Mouse (Mus musculus) neural tube, embryonic 12.5 days (tissue): ENCODE measurements around the gene Glrx. TPM values are rescaled to one million over a fixed set of nuclear protein-coding genes. Genes with fewer than 3 reads are reported as not detected.
A peak's percentile ranks its signal among the peaks of the same experiment; 100 is the strongest.

Experiments used
- ATAC-seq: fragments of 200-750 bp; cut with Nextera tagmentation; 2 replicates; pipeline ENCODE4 v1.8.0; 2017; ENCODE audit warnings: low read depth, mild to moderate bottlenecking, moderate TSS enrichment, moderate library complexity; ENCODE audit not compliant: low FRiP score
- H3K27ac ChIP-seq: fragments of 300-500 bp; sonication (generic); 2 replicates; pipeline ENCODE4 v1.5.1; 2016
- H3K27me3 ChIP-seq: fragments of 300-500 bp; sonication (generic); replicated peaks from 2 replicates; pipeline ENCODE4 v1.6.1; 2016; ENCODE audit warnings: mild to moderate bottlenecking
- H3K36me3 ChIP-seq: fragments of 300-500 bp; sonication (generic); 2 replicates; pipeline ENCODE4 v1.6.1; 2016; ENCODE audit warnings: mild to moderate bottlenecking
- H3K4me1 ChIP-seq: fragments of 300-500 bp; sonication (generic); 2 replicates; pipeline ENCODE4 v1.6.1; 2016
- H3K4me2 ChIP-seq: fragments of 300-500 bp; sonication (generic); replicated peaks from 2 replicates; pipeline ENCODE4 v1.6.1; 2016; ENCODE audit warnings: mild to moderate bottlenecking
- H3K4me3 ChIP-seq: fragments of 300-500 bp; sonication (generic); 2 replicates; pipeline ENCODE4 v1.5.1; 2016
- H3K9ac ChIP-seq: fragments of 300-500 bp; sonication (generic); 2 replicates; pipeline ENCODE4 v1.6.1; 2016; ENCODE audit warnings: mild to moderate bottlenecking
- H3K9me3 ChIP-seq: fragments of 300-500 bp; sonication (generic); 2 replicates; pipeline ENCODE4 v1.6.1; 2016; ENCODE audit warnings: mild to moderate bottlenecking
- WGBS: fragments of 180-500 bp; shearing (Covaris S2); methylation state at CpG from one replicate; pipeline ENCODE4 v1.1.7; 2016; 5-methylcytosine and 5-hydroxymethylcytosine counted together
- polyA plus RNA-seq: library from polyadenylated mRNA; unstranded; fragments of >200 nt; fragmentation: Nextera tagmentation; extraction: Ambion mirVana; gene quantifications from 2 replicates; pipeline ENCODE4 v1.2.1, GENCODE M21; 2016

Gene Glrx
- polyA plus RNA-seq, 1 experiment from 2014 or later, result 38.6 TPM

DNA sequence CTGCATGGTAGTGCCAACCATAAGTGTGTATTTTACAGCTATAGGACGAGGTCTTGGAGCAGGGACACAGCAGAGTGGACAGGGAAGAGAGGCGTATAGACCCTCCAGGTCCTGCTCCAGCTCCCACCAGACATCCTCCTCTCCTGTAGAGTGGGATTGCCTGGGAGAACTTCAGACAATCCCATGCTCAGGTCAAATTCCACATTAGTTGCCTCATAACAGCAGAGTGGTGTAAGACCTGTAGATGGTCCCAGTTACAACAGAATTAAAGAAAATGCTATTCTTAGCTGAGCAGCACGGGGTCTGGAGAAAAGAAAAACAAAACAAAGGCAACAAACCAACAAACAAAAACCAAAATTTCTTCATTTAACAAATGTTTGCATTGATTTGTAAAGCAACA, 2.3 kb downstream of the Glrx start:
- WGBS, result 84% methylated on average over 3 of the region's 3 CpGs
- H3K36me3 ChIP-seq, result no peaks in the 10 kb centered on the region
- ATAC-seq, result no peak
- H3K4me1 ChIP-seq, result peaks cover 14% of the 10 kb centered on the region
- H3K27me3 ChIP-seq, result no peaks in the 10 kb centered on the region
- no peaks in the 10 kb centered on the region for H3K9me3 ChIP-seq
- H3K4me2 ChIP-seq, result peak overlapping the region; percentile 67; the same call in 1 of the 2 replicates
- no peak overlapping the region for H3K4me3 ChIP-seq
- H3K27ac ChIP-seq, result no peak overlapping the region
- no peak overlapping the region for H3K9ac ChIP-seq

- Histone ChIP-seq H3K4me2 (no peak overlapping the region), H3K4me1 (peaks cover 14% of the 10 kb centered on the region)
- WGBS, result 93% methylated on average over 5 of the region's 5 CpGs
Observed at GRCm38 (mm10) chr13:75843331-75843730, 3.7 kb downstream of the Glrx start.

DNA sequence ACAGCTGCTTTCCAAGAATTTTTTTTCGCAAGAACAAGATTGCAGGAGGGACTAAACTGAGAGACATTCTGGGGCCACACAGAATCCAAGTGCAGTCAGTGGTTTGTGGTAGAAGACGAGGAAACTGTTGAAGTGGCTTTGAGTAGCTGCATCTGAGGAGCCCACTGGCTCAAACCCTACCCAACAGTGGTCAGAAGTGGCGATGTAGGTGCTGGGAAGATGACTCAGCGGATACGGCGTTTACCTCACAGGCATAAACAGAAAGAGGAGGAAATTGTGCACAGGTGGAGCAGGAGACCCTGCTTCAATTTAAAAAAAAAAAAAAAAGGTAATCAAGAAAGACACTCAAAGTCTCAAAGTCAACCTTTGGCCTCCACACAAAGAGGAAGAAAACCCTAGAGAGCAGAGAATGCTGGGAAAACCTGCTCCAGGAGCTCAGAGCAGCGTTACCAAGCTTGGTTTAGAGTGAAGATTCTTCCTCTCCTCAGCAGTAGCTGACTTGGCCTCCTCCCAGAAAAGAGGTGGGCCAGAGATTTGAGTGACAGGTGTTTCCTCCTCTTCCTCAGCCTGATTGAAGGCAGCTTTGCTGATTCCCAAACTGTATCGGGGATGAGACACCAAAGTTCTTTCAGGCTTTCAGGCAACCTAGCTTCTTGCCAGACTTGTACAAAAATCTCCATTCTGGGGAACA, 4.5 kb downstream of the Glrx start:
- H3K9me3 ChIP-seq, result no peaks in the 10 kb centered on the region
- ATAC-seq, result no peak
- H3K36me3 ChIP-seq, result no peaks in the 10 kb centered on the region
- H3K27ac ChIP-seq, result no peak overlapping the region
- H3K9ac ChIP-seq, result no peak overlapping the region
- no peak overlapping the region for H3K4me3 ChIP-seq
- H3K4me2 ChIP-seq, result no peak overlapping the region
- 85% methylated on average over 8 of the region's 8 CpGs for WGBS
- H3K4me1 ChIP-seq, result peaks cover 14% of the 10 kb centered on the region
- H3K27me3 ChIP-seq, result no peaks in the 10 kb centered on the region

More at GRCm38 (mm10) chr13:75843331-75843730, 3.7 kb downstream of the Glrx start:
- H3K27ac ChIP-seq, result no peak overlapping the region
- H3K36me3 ChIP-seq, result no peaks in the 10 kb centered on the region
- ATAC-seq, result no peak
- no peaks in the 10 kb centered on the region for H3K27me3 ChIP-seq
- no peaks in the 10 kb centered on the region for H3K9me3 ChIP-seq
- H3K9ac ChIP-seq, result no peak overlapping the region
- H3K4me3 ChIP-seq, result no peak overlapping the region

GRCm38 (mm10) chr13:75844833-75845518, 5.3 kb downstream of the Glrx start:
- WGBS, result 93% methylated on average over 2 of the region's 2 CpGs
- Histone ChIP-seq H3K4me1 (peaks cover 14% of the 10 kb centered on the region), H3K36me3 (no peaks in the 10 kb centered on the region), H3K4me2 (no peak overlapping the region), H3K9ac (no peak overlapping the region), H3K27me3 (no peaks in the 10 kb centered on the region), H3K27ac (no peak overlapping the region), H3K4me3 (no peak overlapping the region), H3K9me3 (no peaks in the 10 kb centered on the region)
- no peak for ATAC-seq

- WGBS, result 66% methylated on average over 4 of the region's 4 CpGs
- Histone ChIP-seq H3K9me3 (no peaks in the 10 kb centered on the region), H3K4me3 (no peak overlapping the region), H3K4me2 (no peak overlapping the region), H3K9ac (no peak overlapping the region), H3K27ac (no peak overlapping the region), H3K27me3 (no peaks in the 10 kb centered on the region), H3K36me3 (no peaks in the 10 kb centered on the region), H3K4me1 (peaks cover 9% of the 10 kb centered on the region)
- ATAC-seq, result no peak
Observed at GRCm38 (mm10) chr13:75845519-75846166, 6.0 kb downstream of the Glrx start.

DNA sequence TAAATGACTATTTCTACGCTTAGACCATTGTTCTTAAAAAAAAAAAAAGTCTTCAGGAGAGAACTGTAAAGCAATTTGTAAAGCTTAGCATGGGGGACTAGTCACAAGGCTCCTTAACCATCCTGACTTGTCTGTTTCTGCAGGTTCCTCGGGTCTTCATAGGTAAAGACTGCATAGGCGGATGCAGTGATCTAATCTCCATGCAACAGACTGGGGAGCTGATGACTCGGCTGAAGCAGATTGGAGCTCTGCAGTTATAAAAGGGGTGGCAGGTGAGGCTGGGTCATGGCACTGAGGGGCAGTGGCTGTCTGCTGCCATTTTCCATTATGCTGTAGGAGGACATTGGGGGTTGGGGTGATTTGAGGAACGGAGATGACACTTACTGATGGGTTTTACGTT, 7.4 kb downstream of the Glrx start:
- Histone ChIP-seq H3K36me3 (no peaks in the 10 kb centered on the region), H3K9me3 (no peaks in the 10 kb centered on the region), H3K4me1 (no peaks in the 10 kb centered on the region), H3K27me3 (no peaks in the 10 kb centered on the region), H3K4me2 (no peak overlapping the region), H3K9ac (no peak overlapping the region), H3K4me3 (no peak overlapping the region), H3K27ac (no peak overlapping the region)
- WGBS, result 84% methylated on average over 6 of the region's 6 CpGs
- no peak for ATAC-seq

DNA sequence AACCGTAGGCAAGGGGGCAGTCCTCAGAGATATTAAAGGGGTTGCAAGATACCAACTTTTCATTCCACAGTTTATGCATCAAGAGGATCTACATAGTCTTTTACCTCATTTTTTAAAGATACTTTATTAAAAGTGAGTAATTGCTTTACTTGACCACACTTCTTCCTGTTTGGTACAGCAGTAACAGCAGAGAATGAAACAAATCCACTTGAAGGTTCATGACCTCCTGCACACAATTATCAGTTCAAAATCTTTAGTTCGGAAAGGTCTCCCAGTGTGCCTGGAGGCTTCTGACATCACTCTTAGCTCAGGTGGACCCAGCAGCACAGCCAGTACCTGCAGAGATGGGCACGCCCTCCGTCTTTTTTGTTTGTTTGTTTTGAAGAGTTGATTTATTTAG, 12.4 kb downstream of the Glrx start:
- no peak for ATAC-seq
- Histone ChIP-seq H3K4me2 (no peak overlapping the region), H3K4me3 (no peak overlapping the region), H3K36me3 (no peaks in the 10 kb centered on the region), H3K27me3 (no peaks in the 10 kb centered on the region), H3K27ac (no peak overlapping the region), H3K9ac (no peak overlapping the region), H3K4me1 (no peaks in the 10 kb centered on the region), H3K9me3 (no peaks in the 10 kb centered on the region)
- WGBS, result 91% methylated on average over 4 of the region's 4 CpGs

- Histone ChIP-seq H3K9ac (no peak overlapping the region), H3K4me1 (no peaks in the 10 kb centered on the region), H3K4me2 (no peak overlapping the region), H3K36me3 (no peaks in the 10 kb centered on the region), H3K27ac (no peak overlapping the region), H3K27me3 (no peaks in the 10 kb centered on the region), H3K4me3 (no peak overlapping the region), H3K9me3 (no peaks in the 10 kb centered on the region)
- ATAC-seq, result no peak
- WGBS, result 89% methylated on average over 3 of the region's 3 CpGs
Observed at GRCm38 (mm10) chr13:75853118-75853517, 13.4 kb downstream of the Glrx start.

GRCm38 (mm10) chr13:75859264-75859844, 19.7 kb downstream of the Glrx start:
- Histone ChIP-seq H3K9ac (no peak overlapping the region), H3K4me2 (no peak overlapping the region), H3K36me3 (no peaks in the 10 kb centered on the region), H3K4me3 (no peak overlapping the region), H3K4me1 (no peaks in the 10 kb centered on the region), H3K27me3 (no peaks in the 10 kb centered on the region), H3K27ac (no peak overlapping the region), H3K9me3 (no peaks in the 10 kb centered on the region)
- no peak for ATAC-seq
- 68% methylated on average over 1 of the region's 1 CpGs for WGBS

DNA sequence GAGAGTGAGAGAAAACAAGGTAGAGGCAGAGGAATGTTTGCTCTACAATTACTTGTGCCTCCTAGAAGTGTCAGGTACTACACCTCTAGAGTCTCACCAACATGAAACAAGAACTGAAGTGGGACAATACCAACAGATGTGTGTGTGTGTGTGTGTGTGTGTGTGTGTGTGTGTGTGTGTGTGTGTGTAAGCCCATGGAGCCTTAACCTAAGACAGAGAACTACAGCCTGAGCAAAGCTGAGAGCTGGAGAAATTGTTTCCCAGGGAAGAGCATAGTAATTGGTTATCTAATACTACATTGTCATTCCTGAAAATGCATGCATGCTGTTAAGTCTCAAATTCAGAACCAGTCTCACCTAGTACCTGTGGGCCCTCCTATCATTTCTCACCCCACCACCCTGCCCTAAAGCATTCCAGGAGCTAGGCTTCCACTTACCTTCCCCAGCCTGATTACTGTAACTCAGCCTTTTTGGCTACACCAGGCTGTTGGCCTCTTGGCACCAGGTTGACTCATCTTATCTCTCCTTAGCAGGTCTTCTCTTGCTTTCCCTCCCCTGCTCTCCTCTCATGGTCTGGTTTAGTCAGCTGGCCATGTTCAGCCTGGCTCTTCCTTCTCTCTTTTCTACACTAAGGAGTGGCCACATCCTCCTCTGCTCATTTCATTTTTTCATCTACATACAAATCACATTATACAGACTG, 26.0 kb downstream of the Glrx start:
- no peak for ATAC-seq
- H3K4me1 ChIP-seq, result no peaks in the 10 kb centered on the region
- no peaks in the 10 kb centered on the region for H3K27me3 ChIP-seq
- no peaks in the 10 kb centered on the region for H3K9me3 ChIP-seq
- H3K9ac ChIP-seq, result no peak overlapping the region
- no peak overlapping the region for H3K4me2 ChIP-seq
- H3K27ac ChIP-seq, result no peak overlapping the region
- peaks cover 13% of the 10 kb centered on the region for H3K36me3 ChIP-seq
- H3K4me3 ChIP-seq, result no peak overlapping the region

DNA sequence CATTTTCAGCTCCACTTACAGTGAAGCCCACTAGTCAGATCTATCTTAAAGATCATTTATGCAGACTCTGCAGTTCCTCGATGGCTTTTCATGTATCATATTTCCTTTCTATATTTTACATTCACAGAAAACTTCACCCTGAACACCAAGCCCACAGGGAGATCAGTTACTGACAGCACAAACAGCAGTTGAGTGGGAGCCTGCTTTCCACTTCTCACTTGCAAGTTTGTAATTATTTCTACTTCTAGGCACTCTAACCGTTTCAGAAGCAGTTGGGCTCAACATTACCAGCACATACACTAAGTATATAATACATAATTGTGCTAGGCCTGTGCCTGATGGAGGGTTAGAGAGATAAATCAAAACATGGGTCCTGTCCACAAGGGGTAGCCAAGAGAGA, 28.2 kb downstream of the Glrx start:
- WGBS, result 92% methylated on average over 2 of the region's 2 CpGs
- no peaks in the 10 kb centered on the region for H3K4me1 ChIP-seq

More for the DNA sequence above, 28.2 kb downstream of the Glrx start:
- H3K4me3 ChIP-seq, result no peak overlapping the region
- peaks cover 21% of the 10 kb centered on the region for H3K36me3 ChIP-seq
- H3K9ac ChIP-seq, result no peak overlapping the region
- H3K9me3 ChIP-seq, result no peaks in the 10 kb centered on the region
- H3K27ac ChIP-seq, result no peak overlapping the region
- H3K27me3 ChIP-seq, result no peaks in the 10 kb centered on the region
- no peak overlapping the region for H3K4me2 ChIP-seq
- no peak for ATAC-seq
